Mouse (Mus musculus) testis, adult 2 months (tissue): ENCODE results near the gene Wwc1. TPM values are rescaled to one million over a fixed set of nuclear protein-coding genes. Genes with fewer than 3 reads are reported as not detected.

Experiments
- H3K27ac ChIP-seq: fragments of 200-500 bp; 2 replicates; pipeline ENCODE4 v1.5.1; 2012; ENCODE audit warnings: low read depth, low read length; ENCODE audit not compliant: control insufficient read depth, insufficient read depth
- H3K27me3 ChIP-seq: fragments of 200-500 bp; 2 replicates; pipeline ENCODE4 v1.6.1; 2012; ENCODE audit warnings: mild to moderate bottlenecking, low read length, moderate library complexity; ENCODE audit not compliant: control insufficient read depth, insufficient read depth
- H3K36me3 ChIP-seq: fragments of 200-500 bp; 2 replicates; pipeline ENCODE4 v1.6.1; 2012; ENCODE audit warnings: mild to moderate bottlenecking, low read length; ENCODE audit not compliant: control insufficient read depth, insufficient read depth
- H3K4me1 ChIP-seq: fragments of 200-500 bp; 2 replicates; pipeline ENCODE4 v1.6.1; 2012; ENCODE audit warnings: low read length; ENCODE audit not compliant: control insufficient read depth, insufficient read depth
- H3K4me3 ChIP-seq: fragments of 200-500 bp; 2 replicates; pipeline ENCODE4 v1.5.1; 2012; ENCODE audit warnings: low read depth, mild to moderate bottlenecking, low read length, moderate library complexity, mixed read lengths; ENCODE audit not compliant: control insufficient read depth
- CTCF ChIP-seq: fragments of 200-500 bp; IDR thresholded peaks from 2 replicates; pipeline ENCODE4 v1.5.1; 2012; ENCODE audit warnings: low read depth, mild to moderate bottlenecking, inconsistent platforms, low read length, moderate library complexity; ENCODE audit not compliant: control insufficient read depth, insufficient read depth, insufficient replicate concordance
- POLR2A ChIP-seq: fragments of 200-500 bp; IDR thresholded peaks from 2 replicates; pipeline ENCODE4 v1.6.1; 2012; ENCODE audit warnings: low read depth, mild to moderate bottlenecking, inconsistent platforms, low read length, moderate library complexity; ENCODE audit not compliant: control insufficient read depth
- polyA plus RNA-seq: library from polyadenylated mRNA; depleted of rRNA; stranded (reverse); fragments of >200 nt; gene quantifications from 2 replicates; pipeline ENCODE4 v1.2.3, GENCODE M21; 2012

Gene Wwc1
- polyA plus RNA-seq, 1 experiment = 2.7 TPM

GRCm38 (mm10) chr11:35953179-35953578 is 27.1 kb downstream of the Wwc1 start:
- Histone ChIP-seq H3K27ac (no peak overlapping the region), H3K27me3 (no peaks in the 10 kb centered on the region), H3K36me3 (no peaks in the 10 kb centered on the region), H3K4me3 (no peak overlapping the region), H3K4me1 (peaks cover 4% of the 10 kb centered on the region)
- TF ChIP-seq CTCF (no peak), POLR2A (no peak)

GRCm38 (mm10) chr11:35951727-35952065 is 28.6 kb downstream of the Wwc1 start:
- Histone ChIP-seq H3K27ac (no peak overlapping the region), H3K4me1 (peaks cover 4% of the 10 kb centered on the region), H3K4me3 (no peak overlapping the region), H3K36me3 (no peaks in the 10 kb centered on the region), H3K27me3 (no peaks in the 10 kb centered on the region)
- TF ChIP-seq CTCF (no peak), POLR2A (no peak)

GRCm38 (mm10) chr11:35951058-35951726 is 29.1 kb downstream of the Wwc1 start:
- H3K36me3 ChIP-seq = no peaks in the 10 kb centered on the region
- H3K27me3 ChIP-seq = no peaks in the 10 kb centered on the region
- no peak overlapping the region for H3K27ac ChIP-seq
- TF ChIP-seq POLR2A (no peak), CTCF (no peak)
- H3K4me1 ChIP-seq = peaks cover 4% of the 10 kb centered on the region
- H3K4me3 ChIP-seq = no peak overlapping the region

GRCm38 (mm10) chr11:35950466-35950865 is 29.9 kb downstream of the Wwc1 start:
- peaks cover 4% of the 10 kb centered on the region for H3K4me1 ChIP-seq

GRCm38 (mm10) chr11:35950011-35950410 is 30.3 kb downstream of the Wwc1 start:
- H3K27me3 ChIP-seq = no peaks in the 10 kb centered on the region
- TF ChIP-seq POLR2A (no peak), CTCF (no peak)
- no peaks in the 10 kb centered on the region for H3K36me3 ChIP-seq
- H3K4me1 ChIP-seq = peaks cover 4% of the 10 kb centered on the region
- H3K4me3 ChIP-seq = no peak overlapping the region
- no peak overlapping the region for H3K27ac ChIP-seq

More at GRCm38 (mm10) chr11:35950466-35950865, 29.9 kb downstream of the Wwc1 start:
- H3K27ac ChIP-seq = no peak overlapping the region
- H3K36me3 ChIP-seq = no peaks in the 10 kb centered on the region
- no peaks in the 10 kb centered on the region for H3K27me3 ChIP-seq
- no peak for TF ChIP-seq CTCF
- no peak overlapping the region for H3K4me3 ChIP-seq

GRCm38 (mm10) chr11:35948457-35948881 is 31.9 kb downstream of the Wwc1 start:
- Histone ChIP-seq H3K4me3 (no peak overlapping the region), H3K27ac (peak overlapping the region; percentile 33; the same call in 1 of the 2 replicates), H3K4me1 (peaks cover 4% of the 10 kb centered on the region), H3K36me3 (no peaks in the 10 kb centered on the region), H3K27me3 (no peaks in the 10 kb centered on the region)
- TF ChIP-seq POLR2A (no peak), CTCF (no peak)

GRCm38 (mm10) chr11:35947944-35948343 is 32.4 kb downstream of the Wwc1 start:
- Histone ChIP-seq H3K4me3 (no peak overlapping the region), H3K27ac (no peak overlapping the region), H3K36me3 (no peaks in the 10 kb centered on the region), H3K4me1 (peaks cover 4% of the 10 kb centered on the region), H3K27me3 (no peaks in the 10 kb centered on the region)
- TF ChIP-seq POLR2A (no peak), CTCF (no peak)
